Mouse (Mus musculus) testis, adult 2 months (tissue): ENCODE results near the gene Tacc2. TPM values are rescaled to one million over a fixed set of nuclear protein-coding genes. Genes with fewer than 3 reads are reported as not detected.

Experiments used
- H3K27ac ChIP-seq: fragments of 200-500 bp; 2 replicates; pipeline ENCODE4 v1.5.1; 2012; ENCODE audit warnings: low read depth, low read length; ENCODE audit not compliant: control insufficient read depth, insufficient read depth
- H3K27me3 ChIP-seq: fragments of 200-500 bp; 2 replicates; pipeline ENCODE4 v1.6.1; 2012; ENCODE audit warnings: mild to moderate bottlenecking, low read length, moderate library complexity; ENCODE audit not compliant: control insufficient read depth, insufficient read depth
- H3K36me3 ChIP-seq: fragments of 200-500 bp; 2 replicates; pipeline ENCODE4 v1.6.1; 2012; ENCODE audit warnings: mild to moderate bottlenecking, low read length; ENCODE audit not compliant: control insufficient read depth, insufficient read depth
- H3K4me1 ChIP-seq: fragments of 200-500 bp; 2 replicates; pipeline ENCODE4 v1.6.1; 2012; ENCODE audit warnings: low read length; ENCODE audit not compliant: control insufficient read depth, insufficient read depth
- H3K4me3 ChIP-seq: fragments of 200-500 bp; 2 replicates; pipeline ENCODE4 v1.5.1; 2012; ENCODE audit warnings: low read depth, mild to moderate bottlenecking, low read length, moderate library complexity, mixed read lengths; ENCODE audit not compliant: control insufficient read depth
- CTCF ChIP-seq: fragments of 200-500 bp; IDR thresholded peaks from 2 replicates; pipeline ENCODE4 v1.5.1; 2012; ENCODE audit warnings: low read depth, mild to moderate bottlenecking, inconsistent platforms, low read length, moderate library complexity; ENCODE audit not compliant: control insufficient read depth, insufficient read depth, insufficient replicate concordance
- POLR2A ChIP-seq: fragments of 200-500 bp; IDR thresholded peaks from 2 replicates; pipeline ENCODE4 v1.6.1; 2012; ENCODE audit warnings: low read depth, mild to moderate bottlenecking, inconsistent platforms, low read length, moderate library complexity; ENCODE audit not compliant: control insufficient read depth
- polyA plus RNA-seq: library from polyadenylated mRNA; depleted of rRNA; stranded (reverse); fragments of >200 nt; gene quantifications from 2 replicates; pipeline ENCODE4 v1.2.3, GENCODE M21; 2012

The Tacc2 gene
- polyA plus RNA-seq, 1 experiment = 6.5 TPM

GRCm38 (mm10) chr7:130555597-130555996, 21.6 kb upstream of the Tacc2 start:
- TF ChIP-seq CTCF = no peak
- no peak for TF ChIP-seq POLR2A
- H3K27me3 ChIP-seq = no peaks in the 10 kb centered on the region
- H3K36me3 ChIP-seq = no peaks in the 10 kb centered on the region
- no peaks in the 10 kb centered on the region for H3K4me1 ChIP-seq
- H3K27ac ChIP-seq = no peak overlapping the region
- H3K4me3 ChIP-seq = no peak overlapping the region

GRCm38 (mm10) chr7:130558592-130558991, 18.6 kb upstream of the Tacc2 start:
- Histone ChIP-seq H3K27me3 (no peaks in the 10 kb centered on the region), H3K27ac (no peak overlapping the region), H3K4me3 (no peak overlapping the region), H3K4me1 (no peaks in the 10 kb centered on the region), H3K36me3 (no peaks in the 10 kb centered on the region)
- TF ChIP-seq CTCF (no peak), POLR2A (no peak)

- no peaks in the 10 kb centered on the region for H3K27me3 ChIP-seq
- H3K4me3 ChIP-seq = no peak overlapping the region
These were observed 16.3 kb upstream of the Tacc2 start for GRCm38 (mm10) chr7:130560933-130561332.

GRCm38 (mm10) chr7:130563276-130563675, 14.0 kb upstream of the Tacc2 start:
- H3K4me3 ChIP-seq = no peak overlapping the region
- no peak overlapping the region for H3K27ac ChIP-seq
- H3K4me1 ChIP-seq = no peaks in the 10 kb centered on the region
- H3K27me3 ChIP-seq = no peaks in the 10 kb centered on the region
- TF ChIP-seq POLR2A = no peak
- no peak for TF ChIP-seq CTCF
- no peaks in the 10 kb centered on the region for H3K36me3 ChIP-seq

More at GRCm38 (mm10) chr7:130560933-130561332, 16.3 kb upstream of the Tacc2 start:
- Histone ChIP-seq H3K4me1 (no peaks in the 10 kb centered on the region), H3K27ac (no peak overlapping the region), H3K36me3 (no peaks in the 10 kb centered on the region)
- TF ChIP-seq CTCF = no peak
- TF ChIP-seq POLR2A = no peak

GRCm38 (mm10) chr7:130563880-130564279, 13.4 kb upstream of the Tacc2 start:
- Histone ChIP-seq H3K36me3 (no peaks in the 10 kb centered on the region), H3K27ac (no peak overlapping the region), H3K27me3 (no peaks in the 10 kb centered on the region), H3K4me1 (no peaks in the 10 kb centered on the region), H3K4me3 (no peak overlapping the region)
- no peak for TF ChIP-seq POLR2A
- TF ChIP-seq CTCF = no peak

GRCm38 (mm10) chr7:130564596-130564995, 12.6 kb upstream of the Tacc2 start:
- no peak overlapping the region for H3K27ac ChIP-seq

GRCm38 (mm10) chr7:130568783-130569436, 8.3 kb upstream of the Tacc2 start:
- Histone ChIP-seq H3K36me3 (no peaks in the 10 kb centered on the region), H3K27me3 (no peaks in the 10 kb centered on the region), H3K4me1 (no peaks in the 10 kb centered on the region), H3K4me3 (no peak overlapping the region), H3K27ac (no peak overlapping the region)
- TF ChIP-seq POLR2A (no peak), CTCF (no peak)

More at GRCm38 (mm10) chr7:130564596-130564995, 12.6 kb upstream of the Tacc2 start:
- no peaks in the 10 kb centered on the region for H3K36me3 ChIP-seq
- H3K4me1 ChIP-seq = no peaks in the 10 kb centered on the region
- H3K4me3 ChIP-seq = no peak overlapping the region
- TF ChIP-seq CTCF = no peak
- no peaks in the 10 kb centered on the region for H3K27me3 ChIP-seq
